Mouse (Mus musculus) forebrain, embryonic 15.5 days (tissue): ENCODE results near the gene 2610528A11Rik. TPM values are rescaled to one million over a fixed set of nuclear protein-coding genes. Genes with fewer than 3 reads are reported as not detected.

Experiments
- ATAC-seq: fragments of 200-750 bp; cut with Nextera tagmentation; replicated peaks from 2 replicates; pipeline ENCODE4 v1.8.0; 2017; ENCODE audit warnings: mild to moderate bottlenecking, moderate TSS enrichment, moderate library complexity
- H3K27ac ChIP-seq: fragments of 300-500 bp; sonication (generic); replicated peaks from 2 replicates; pipeline ENCODE4 v1.5.1; 2015; ENCODE audit warnings: mild to moderate bottlenecking, inconsistent platforms
- H3K27me3 ChIP-seq: fragments of 300-500 bp; sonication (generic); 2 replicates; pipeline ENCODE4 v1.6.1; 2015; ENCODE audit warnings: inconsistent platforms
- H3K36me3 ChIP-seq: fragments of 300-500 bp; sonication (generic); 2 replicates; pipeline ENCODE4 v1.6.1; 2015; ENCODE audit warnings: mild to moderate bottlenecking, inconsistent platforms
- H3K4me1 ChIP-seq: fragments of 300-500 bp; sonication (generic); 2 replicates; pipeline ENCODE4 v1.6.1; 2015; ENCODE audit warnings: inconsistent platforms
- H3K4me2 ChIP-seq: fragments of 300-500 bp; sonication (generic); replicated peaks from 2 replicates; pipeline ENCODE4 v1.6.1; 2015; ENCODE audit warnings: mild to moderate bottlenecking, inconsistent platforms
- H3K4me3 ChIP-seq: fragments of 300-500 bp; sonication (generic); 2 replicates; pipeline ENCODE4 v1.5.1; 2015; ENCODE audit warnings: mild to moderate bottlenecking, inconsistent platforms
- H3K9ac ChIP-seq: fragments of 300-500 bp; sonication (generic); replicated peaks from 2 replicates; pipeline ENCODE4 v1.6.1; 2015; ENCODE audit warnings: mild to moderate bottlenecking, inconsistent platforms
- H3K9me3 ChIP-seq: fragments of 300-500 bp; sonication (generic); 2 replicates; pipeline ENCODE4 v1.6.1; 2016; ENCODE audit warnings: inconsistent platforms
- WGBS: fragments of 180-500 bp; shearing (Covaris S2); methylation state at CpG from one replicate; pipeline ENCODE4 v1.1.7; 2015; ENCODE audit warnings: mixed read lengths; 5-methylcytosine and 5-hydroxymethylcytosine counted together
- polyA plus RNA-seq: library from polyadenylated mRNA; unstranded; fragments of >200 nt; fragmentation: Nextera tagmentation; extraction: Ambion mirVana; gene quantifications from 2 replicates; pipeline ENCODE4 v1.2.1, GENCODE M21; 2015

Gene 2610528A11Rik
- polyA plus RNA-seq, 1 experiment from 2014 or later = 0.39 TPM

- no peak overlapping the region for H3K4me2 ChIP-seq
- no peaks in the 10 kb centered on the region for H3K4me1 ChIP-seq
- no peaks in the 10 kb centered on the region for H3K36me3 ChIP-seq
- ATAC-seq = no peak
- H3K9me3 ChIP-seq = no peaks in the 10 kb centered on the region
- H3K4me3 ChIP-seq = no peak overlapping the region
- 22% methylated on average over 9 of the region's 9 CpGs for WGBS
- no peak overlapping the region for H3K27ac ChIP-seq
- no peaks in the 10 kb centered on the region for H3K27me3 ChIP-seq
- H3K9ac ChIP-seq = no peak overlapping the region
These were observed 45.3 kb downstream of the 2610528A11Rik start for GRCm38 (mm10) chr14:37068516-37068915.

DNA sequence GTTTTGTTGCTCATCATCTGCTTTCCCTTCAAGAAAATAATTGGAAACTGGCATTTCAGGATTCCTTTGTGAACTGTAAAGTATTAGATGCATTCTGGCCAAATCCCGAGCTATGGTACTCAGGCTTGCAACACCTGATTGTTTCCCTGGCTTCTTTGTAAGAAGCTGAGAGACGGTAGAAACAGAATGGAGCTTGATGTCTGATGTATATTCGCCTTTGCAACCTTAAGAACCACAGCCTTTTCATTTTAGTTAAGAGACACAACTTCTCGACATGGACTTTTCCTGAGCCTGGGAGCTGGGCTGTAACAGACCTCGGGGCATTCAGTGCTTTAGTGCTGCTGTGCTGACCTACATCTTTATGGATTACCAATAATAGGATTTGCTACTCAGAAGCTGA is 46.2 kb downstream of the 2610528A11Rik start, which contains the start of gene Lrit2:
Lrit2 (plus strand) TSS at position 301 of the 400 bp plus-strand sequence.
- no peak within 1 kb of the TSS for H3K9ac ChIP-seq
- WGBS = 70% methylated on average over 5 of the region's 5 CpGs
- no peak within 1 kb of the TSS for H3K4me2 ChIP-seq
- H3K27ac ChIP-seq = no peak within 1 kb of the TSS
- H3K4me3 ChIP-seq = no peak within 1 kb of the TSS
- H3K4me1 ChIP-seq = no peaks in the 10 kb centered on the region
- no peaks in the 10 kb centered on the region for H3K9me3 ChIP-seq
- no peak for ATAC-seq
- H3K36me3 ChIP-seq = no peaks in the 10 kb centered on the region
- no peaks in the 10 kb centered on the region for H3K27me3 ChIP-seq

- 66% methylated on average over 2 of the region's 2 CpGs for WGBS
- Histone ChIP-seq H3K4me2 (no peak overlapping the region), H3K9me3 (no peaks in the 10 kb centered on the region), H3K27me3 (no peaks in the 10 kb centered on the region), H3K9ac (no peak overlapping the region), H3K4me3 (no peak overlapping the region), H3K36me3 (no peaks in the 10 kb centered on the region), H3K4me1 (no peaks in the 10 kb centered on the region), H3K27ac (no peak overlapping the region)
- ATAC-seq = no peak
These were observed 47.2 kb downstream of the 2610528A11Rik start for GRCm38 (mm10) chr14:37066636-37067035.

GRCm38 (mm10) chr14:37064849-37065248 is 49.0 kb downstream of the 2610528A11Rik start:
- H3K27ac ChIP-seq = no peak overlapping the region
- no peaks in the 10 kb centered on the region for H3K4me1 ChIP-seq
- no peak overlapping the region for H3K4me3 ChIP-seq
- no peak for ATAC-seq
- no peak overlapping the region for H3K4me2 ChIP-seq
- H3K9me3 ChIP-seq = no peaks in the 10 kb centered on the region
- H3K36me3 ChIP-seq = no peaks in the 10 kb centered on the region
- 45% methylated on average over 2 of the region's 2 CpGs for WGBS
- no peaks in the 10 kb centered on the region for H3K27me3 ChIP-seq
- no peak overlapping the region for H3K9ac ChIP-seq

Other genes with a start within 250 kb of the 2610528A11Rik start
- 86.9 and 87.9 TPM in 2 replicates for gene Ccser2, start 145.2 kb downstream of the 2610528A11Rik start, polyA plus RNA-seq
- not detected in 2 replicates for gene Rgr, start 65.1 kb downstream of the 2610528A11Rik start, polyA plus RNA-seq
- not detected in 2 replicates for gene Lrit1, start 59.2 kb downstream of the 2610528A11Rik start, polyA plus RNA-seq
- gene Lrit2, start 46.1 kb downstream of the 2610528A11Rik start, polyA plus RNA-seq = not detected in 2 replicates
- 3.0 TPM in 2 replicates for gene Cdhr1, start 15.7 kb downstream of the 2610528A11Rik start, polyA plus RNA-seq
- 184 and 186 TPM in 2 replicates for gene Ghitm, start 21.2 kb upstream of the 2610528A11Rik start, polyA plus RNA-seq